Mouse (Mus musculus): ENCODE measurements around the gene Polr2l. TPM values are rescaled to one million over a fixed set of nuclear protein-coding genes. Genes with fewer than 3 reads are reported as not detected.

Gene Polr2l
- polyA plus RNA-seq, 1 experiment from 2014 or later = 73.9 TPM

DNA sequence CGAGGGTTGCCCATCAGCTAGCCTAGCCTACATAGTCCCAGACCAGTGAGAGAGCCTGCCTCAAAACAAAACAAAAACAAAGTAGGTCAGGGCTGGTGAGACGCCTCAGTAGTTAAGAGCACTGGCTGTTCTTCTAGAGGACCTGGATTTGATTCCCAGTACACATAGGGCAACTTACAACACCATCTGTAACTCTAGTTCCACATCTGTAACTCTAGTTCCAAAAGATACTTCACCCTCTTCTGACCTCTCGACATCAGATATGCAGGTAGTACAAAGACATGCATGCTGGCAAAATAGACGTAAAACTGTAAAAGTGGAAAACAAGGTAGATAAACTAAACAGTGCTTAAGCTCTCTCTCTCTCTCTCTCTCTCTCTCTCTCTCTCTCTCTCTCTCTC, 51.1 kb downstream of the Polr2l start:
- 71% methylated on average over 4 of the region's 4 CpGs for WGBS
- Histone ChIP-seq H3K27ac (ENCODE audit: low read depth, low read length) (no peak overlapping the region), H3K27me3 (ENCODE audit: control insufficient read depth, insufficient read depth, low read length) (no peaks in the 10 kb centered on the region), H3K4me1 (replicated peaks; ENCODE audit: control insufficient read depth, insufficient read depth, low read length) (0 out of 2 replicates have a peak, but pooled peaks cover 2% of the 10 kb centered on the region), H3K9me3 (ENCODE audit: control insufficient read depth, low read length) (no peaks in the 10 kb centered on the region), H3K9ac (ENCODE audit: low read length) (no peak overlapping the region), H3K4me2 (ENCODE audit: low read depth, low read length, severe bottlenecking) (no peak overlapping the region), H3K4me3 (ENCODE audit: low read depth, low read length) (no peak overlapping the region), H3K36me3 (ENCODE audit: control insufficient read depth, insufficient read depth, low read length) (no peaks in the 10 kb centered on the region)
- DNase-seq (ENCODE audit: low spot score) = no peak
- ATAC-seq (replicated peaks; ENCODE audit: low FRiP score) = no peak

Other genes starting within 250 kb of the Polr2l start
- gene Phrf1, start 246.3 kb downstream of the Polr2l start, polyA plus RNA-seq (2014; fragmentation: Nextera tagmentation; extraction: Ambion mirVana) = 99.6 and 102 TPM in 2 replicates
- gene Irf7, start 208.7 kb downstream of the Polr2l start, polyA plus RNA-seq (2014; fragmentation: Nextera tagmentation; extraction: Ambion mirVana) = 0.57 and 1.2 TPM in 2 replicates
- not detected in 2 replicates for gene Cdhr5, start 198.3 kb downstream of the Polr2l start, polyA plus RNA-seq (2014; fragmentation: Nextera tagmentation; extraction: Ambion mirVana)
- gene Sct, start 196.0 kb downstream of the Polr2l start, polyA plus RNA-seq (2014; fragmentation: Nextera tagmentation; extraction: Ambion mirVana) = 2.5 TPM in 2 replicates
- 0.24 and 0.43 TPM in 2 replicates for gene Drd4, start 183.1 kb downstream of the Polr2l start, polyA plus RNA-seq (2014; fragmentation: Nextera tagmentation; extraction: Ambion mirVana)
- 74.2 and 80.8 TPM in 2 replicates for gene Deaf1, start 147.4 kb downstream of the Polr2l start, polyA plus RNA-seq (2014; fragmentation: Nextera tagmentation; extraction: Ambion mirVana)
- 33.2 and 33.5 TPM in 2 replicates for gene Tmem80, start 147.4 kb downstream of the Polr2l start, polyA plus RNA-seq (2014; fragmentation: Nextera tagmentation; extraction: Ambion mirVana)
- 2.5 and 3.3 TPM in 2 replicates for gene Eps8l2, start 136.3 kb downstream of the Polr2l start, polyA plus RNA-seq (2014; fragmentation: Nextera tagmentation; extraction: Ambion mirVana)
- 384 and 400 TPM in 2 replicates for gene Taldo1, start 82.9 kb downstream of the Polr2l start, polyA plus RNA-seq (2014; fragmentation: Nextera tagmentation; extraction: Ambion mirVana)
- gene Gatd1, start 61.0 kb downstream of the Polr2l start, polyA plus RNA-seq (2014; fragmentation: Nextera tagmentation; extraction: Ambion mirVana) = 42.9 and 46.6 TPM in 2 replicates
- 4.1 and 5.4 TPM in 2 replicates for gene Cend1, start 45.6 kb downstream of the Polr2l start, polyA plus RNA-seq (2014; fragmentation: Nextera tagmentation; extraction: Ambion mirVana)
- gene Slc25a22, start 37.2 kb downstream of the Polr2l start, polyA plus RNA-seq (2014; fragmentation: Nextera tagmentation; extraction: Ambion mirVana) = 43.2 and 46.0 TPM in 2 replicates
- 22.3 TPM in 2 replicates for gene Pidd1, start 31.1 kb downstream of the Polr2l start, polyA plus RNA-seq (2014; fragmentation: Nextera tagmentation; extraction: Ambion mirVana)
- gene Rplp2, start 27.8 kb downstream of the Polr2l start, polyA plus RNA-seq (2014; fragmentation: Nextera tagmentation; extraction: Ambion mirVana) = 935 and 968 TPM in 2 replicates
- 16.9 and 17.9 TPM in 2 replicates for gene Pnpla2, start 19.9 kb downstream of the Polr2l start, polyA plus RNA-seq (2014; fragmentation: Nextera tagmentation; extraction: Ambion mirVana)
- gene Cracr2b, start 14.0 kb downstream of the Polr2l start, polyA plus RNA-seq (2014; fragmentation: Nextera tagmentation; extraction: Ambion mirVana) = 3.6 and 5.9 TPM in 2 replicates
- gene Cd151, start 7.7 kb downstream of the Polr2l start, polyA plus RNA-seq (2014; fragmentation: Nextera tagmentation; extraction: Ambion mirVana) = 40.3 and 48.6 TPM in 2 replicates
- 29.7 and 34.0 TPM in 2 replicates for gene Tspan4, start 108 bp upstream of the Polr2l start, polyA plus RNA-seq (2014; fragmentation: Nextera tagmentation; extraction: Ambion mirVana)
- 22.9 and 26.5 TPM in 2 replicates for gene Chid1, start 64.7 kb upstream of the Polr2l start, polyA plus RNA-seq (2014; fragmentation: Nextera tagmentation; extraction: Ambion mirVana)
- 104 and 106 TPM in 2 replicates for gene Ap2a2, start 87.0 kb upstream of the Polr2l start, polyA plus RNA-seq (2014; fragmentation: Nextera tagmentation; extraction: Ambion mirVana)
- 0.19 and 0.23 TPM in 2 replicates for gene Muc6, start 180.2 kb upstream of the Polr2l start, polyA plus RNA-seq (2014; fragmentation: Nextera tagmentation; extraction: Ambion mirVana)
- gene Muc2, start 215.2 kb upstream of the Polr2l start, polyA plus RNA-seq (2014; fragmentation: Nextera tagmentation; extraction: Ambion mirVana) = 0.15 and 0.67 TPM in 2 replicates

Data from forebrain, embryonic 11.5 days (tissue).